Mouse (Mus musculus): ENCODE results near the gene Col4a6. TPM values are rescaled to one million over a fixed set of nuclear protein-coding genes. Genes with fewer than 3 reads are reported as not detected.

The Col4a6 gene
- polyA plus RNA-seq, 1 experiment: 1.2 TPM

DNA sequence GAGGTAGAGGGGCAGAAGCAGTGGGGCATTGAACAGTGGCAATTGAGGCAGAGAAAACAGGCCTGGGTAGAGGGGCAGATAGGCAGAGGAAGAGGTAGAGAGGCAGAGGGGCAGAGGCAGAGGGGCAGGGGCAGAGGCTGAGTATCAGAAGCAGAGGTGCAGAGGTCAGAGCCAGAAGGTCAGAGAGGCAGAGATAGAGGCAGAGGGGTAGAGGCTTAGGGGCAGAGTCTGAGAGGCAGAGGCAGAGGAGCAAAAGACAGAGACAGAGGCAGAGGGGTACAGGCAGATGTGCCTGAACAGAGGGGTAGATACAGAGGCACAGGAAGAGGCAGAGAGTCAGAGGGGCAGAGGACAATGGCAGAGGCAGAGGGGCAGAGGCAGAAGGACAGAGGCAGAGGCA, 323.6 kb downstream of the Col4a6 start:
- Histone ChIP-seq H3K4me3 (ENCODE audit: insufficient read depth, low read depth, low read length) (no peak overlapping the region), H3K27me3 (replicated peaks; ENCODE audit: control insufficient read depth, insufficient read depth, low read length) (no peaks in the 10 kb centered on the region), H3K36me3 (ENCODE audit: control insufficient read depth, insufficient read depth, low read length) (no peaks in the 10 kb centered on the region), H3K4me1 (ENCODE audit: control insufficient read depth, insufficient read depth, low read length) (0 out of 2 replicates have a peak, but pooled peaks cover 1% of the 10 kb centered on the region), H3K27ac (ENCODE audit: insufficient read depth, low read depth, low read length) (no peak overlapping the region)
- no peak for TF ChIP-seq POLR2A (IDR thresholded peaks at IDR 0.05; ENCODE audit: low read depth, low read length)
- TF ChIP-seq CTCF (conservative IDR thresholded peaks at IDR 0.05; ENCODE audit: insufficient read depth, insufficient read length, low read depth, low read length): no peak
- DNase-seq: no peak

DNA sequence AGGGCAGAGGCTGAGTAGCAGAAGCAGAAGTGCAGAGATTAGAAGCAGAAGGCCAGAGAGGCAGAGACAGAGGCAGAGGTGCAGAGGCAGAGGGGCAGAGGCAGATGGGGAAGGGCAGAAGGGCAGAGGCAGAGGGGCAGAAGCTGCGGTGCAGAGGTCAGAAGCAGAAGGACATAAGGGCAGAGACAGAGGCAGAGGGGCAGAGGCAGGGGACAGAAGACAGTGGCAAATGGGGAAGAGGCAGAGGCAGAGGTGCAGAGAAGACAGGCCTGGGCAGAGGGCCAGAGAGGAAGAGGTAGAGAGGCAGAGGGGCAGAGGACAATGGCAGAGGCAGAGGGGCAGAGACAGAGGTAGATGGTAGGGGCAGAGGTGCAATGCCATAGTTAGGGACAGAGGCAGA, 324.2 kb downstream of the Col4a6 start:
- TF ChIP-seq POLR2A (IDR thresholded peaks at IDR 0.05; ENCODE audit: low read depth, low read length) (no peak), CTCF (conservative IDR thresholded peaks at IDR 0.05; ENCODE audit: insufficient read depth, insufficient read length, low read depth, low read length) (no peak)
- no peaks in the 10 kb centered on the region for H3K36me3 ChIP-seq (ENCODE audit: control insufficient read depth, insufficient read depth, low read length)
- H3K4me3 ChIP-seq (ENCODE audit: insufficient read depth, low read depth, low read length): no peak overlapping the region
- WGBS: 17% methylated on average over 1 of the region's 1 CpGs
- H3K4me1 ChIP-seq (ENCODE audit: control insufficient read depth, insufficient read depth, low read length): no peaks in the 10 kb centered on the region
- H3K27me3 ChIP-seq (replicated peaks; ENCODE audit: control insufficient read depth, insufficient read depth, low read length): no peaks in the 10 kb centered on the region
- DNase-seq: no peak
- no peak overlapping the region for H3K27ac ChIP-seq (ENCODE audit: insufficient read depth, low read depth, low read length)

Other genes with a start within 250 kb of the Col4a6 start
- gene Col4a5, start 1.3 kb upstream of the Col4a6 start, polyA plus RNA-seq (2012; rRNA removed): 13.1 and 15.8 TPM in 2 replicates